Mouse (Mus musculus) liver, embryonic 14.5 days (tissue): ENCODE data around the gene Strip2. TPM values are rescaled to one million over a fixed set of nuclear protein-coding genes. Genes with fewer than 3 reads are reported as not detected.

ENCODE experiments used
- ATAC-seq: fragments of 200-750 bp; cut with Nextera tagmentation; 2 replicates; pipeline ENCODE4 v1.8.0; 2017; ENCODE audit warnings: moderate number of reproducible peaks, mild to moderate bottlenecking, moderate library complexity; ENCODE audit not compliant: insufficient read depth
- DNase-seq, 3 experiments: peaks; one replicate each; pipeline ENCODE4 v3.0.0-alpha.2; 2012 to 2013; ENCODE audit warnings: low read depth in 3 of 3, low spot score in 3 of 3
- H3K27ac ChIP-seq: fragments of 300-500 bp; sonication (generic); 2 replicates; pipeline ENCODE4 v1.5.1; 2014; ENCODE audit warnings: moderate library complexity, mild to moderate bottlenecking, control low read depth, inconsistent platforms
- H3K27me3 ChIP-seq: fragments of 300-500 bp; sonication (generic); 2 replicates; pipeline ENCODE4 v1.6.1; 2014; ENCODE audit warnings: mild to moderate bottlenecking, low read length, moderate library complexity; ENCODE audit not compliant: control insufficient read depth, insufficient read depth
- H3K36me3 ChIP-seq: fragments of 300-500 bp; sonication (generic); replicated peaks from 2 replicates; pipeline ENCODE4 v1.6.1; 2014; ENCODE audit warnings: low read depth; ENCODE audit not compliant: control insufficient read depth, insufficient read depth
- H3K4me1 ChIP-seq, 2 experiments: fragments of 200-500 bp in 1 of 2; fragments of 300-500 bp in 1 of 2; sonication (generic) in 1 of 2; replicated peaks; 2 replicates each; pipeline ENCODE4 v1.6.1; 2012 to 2014; ENCODE audit warnings: antibody characterized with exemption in 1 of 2, inconsistent platforms in 1 of 2, low read length in 1 of 2; ENCODE audit not compliant: control insufficient read depth in 2 of 2, insufficient read depth in 2 of 2
- H3K4me2 ChIP-seq: fragments of 300-500 bp; sonication (generic); 2 replicates; pipeline ENCODE4 v1.6.1; 2014; ENCODE audit warnings: low read depth, mild to moderate bottlenecking, control low read depth, moderate library complexity
- H3K4me3 ChIP-seq, 2 experiments: fragments of 200-500 bp in 1 of 2; fragments of 300-500 bp in 1 of 2; sonication (generic) in 1 of 2; 2 replicates each; pipeline ENCODE4 v1.5.1; 2012 to 2014; ENCODE audit warnings: low read depth in 2 of 2, low read length in 2 of 2, mild to moderate bottlenecking in 2 of 2, control low read depth in 1 of 2, inconsistent platforms in 1 of 2, moderate library complexity in 1 of 2; ENCODE audit not compliant: insufficient read depth in 1 of 2
- H3K9ac ChIP-seq: fragments of 300-500 bp; sonication (generic); replicated peaks from 2 replicates; pipeline ENCODE4 v1.6.1; 2014; ENCODE audit warnings: mild to moderate bottlenecking, control low read depth, moderate library complexity
- H3K9me3 ChIP-seq: fragments of 300-500 bp; sonication (generic); 2 replicates; pipeline ENCODE4 v1.6.1; 2016; ENCODE audit warnings: low read length, mixed read lengths; ENCODE audit not compliant: control insufficient read depth
- CTCF ChIP-seq: IDR thresholded peaks from 2 replicates; pipeline ENCODE4 v1.5.1; 2016; ENCODE audit warnings: antibody characterized with exemption, low read depth, control low read depth
- EP300 ChIP-seq: IDR thresholded peaks from 2 replicates; pipeline ENCODE4 v1.6.1; 2016; ENCODE audit warnings: antibody characterized with exemption, low read depth
- WGBS: fragments of 180-500 bp; shearing (Covaris S2); extraction: QIAGEN DNeasy Blood & Tissue Kit; methylation state at CpG from one replicate; pipeline ENCODE4 v1.1.7; 2014; ENCODE audit not compliant: insufficient replicate concordance; 5-methylcytosine and 5-hydroxymethylcytosine counted together
- polyA plus RNA-seq, 2 experiments: library from polyadenylated mRNA; depleted of rRNA in 1 of 2; stranded (reverse) in 1 of 2; unstranded in 1 of 2; fragments of >200 nt; fragmentation: Nextera tagmentation in 1 of 2; extraction: Ambion mirVana in 1 of 2; gene quantifications; 2 replicates each; pipeline versions ENCODE4 v1.2.1 to v1.2.3; 2012 to 2014

Strip2 gene
- polyA plus RNA-seq, 2 experiments = 0.41 to 0.42 TPM

DNA sequence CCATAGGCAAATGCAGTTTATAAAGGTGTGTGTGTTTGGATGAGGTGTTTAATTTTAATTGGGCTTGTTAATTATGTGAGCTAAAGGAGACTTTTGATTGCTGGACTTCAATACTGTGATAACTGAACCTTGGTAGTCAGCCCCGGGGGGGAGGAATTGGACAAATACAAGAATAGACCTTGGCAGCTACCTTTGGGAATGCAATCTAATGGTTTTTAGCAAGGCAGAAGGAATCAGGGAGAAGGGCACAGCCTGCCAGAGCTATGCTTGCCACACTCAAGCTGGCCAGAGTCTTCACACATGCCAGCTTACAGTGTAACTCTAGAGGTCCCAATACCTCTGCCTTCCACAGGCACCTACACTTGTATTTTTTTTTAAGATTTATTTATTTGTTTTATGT lies 18.9 kb downstream of the Strip2 start:
- H3K9ac ChIP-seq = no peak overlapping the region
- no peak overlapping the region for H3K4me2 ChIP-seq
- H3K4me1 ChIP-seq = no peaks in the 10 kb centered on the region
- no peak overlapping the region for H3K27ac ChIP-seq
- no peaks in the 10 kb centered on the region for H3K27me3 ChIP-seq
- DNase-seq (no peak), ATAC-seq (no peak)
- H3K4me3 ChIP-seq = no peak overlapping the region
- WGBS = 86% methylated on average over 1 of the region's 1 CpGs
- TF ChIP-seq CTCF (no peak), EP300 (no peak)
- H3K36me3 ChIP-seq = no peaks in the 10 kb centered on the region
- no peaks in the 10 kb centered on the region for H3K9me3 ChIP-seq

DNA sequence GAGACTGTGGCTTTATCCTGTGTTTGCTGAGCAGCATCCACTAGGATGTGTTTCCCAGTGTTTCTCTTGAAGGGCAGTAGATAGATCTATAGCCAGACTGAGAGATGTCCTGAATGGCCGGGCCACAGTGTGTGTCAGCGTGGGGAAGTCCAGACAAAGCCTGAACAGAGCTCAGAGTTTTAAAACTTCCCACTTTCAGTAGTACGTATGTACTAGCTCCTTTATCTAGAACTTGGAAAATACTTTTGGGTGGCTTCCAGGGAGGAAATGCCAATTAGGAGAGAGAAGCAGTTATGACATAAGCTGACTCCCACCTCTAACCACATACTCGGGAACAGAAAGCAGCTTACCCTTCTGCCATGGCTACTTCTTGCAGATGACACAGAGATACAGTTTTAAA lies 23.6 kb downstream of the Strip2 start:
- ATAC-seq (no peak), DNase-seq (no peak)
- no peak overlapping the region for H3K4me2 ChIP-seq
- H3K27ac ChIP-seq = no peak overlapping the region
- H3K9me3 ChIP-seq = no peaks in the 10 kb centered on the region
- no peaks in the 10 kb centered on the region for H3K4me1 ChIP-seq
- no peaks in the 10 kb centered on the region for H3K36me3 ChIP-seq
- no peak overlapping the region for H3K9ac ChIP-seq
- no peak overlapping the region for H3K4me3 ChIP-seq
- 58% methylated on average over 4 of the region's 4 CpGs for WGBS
- no peaks in the 10 kb centered on the region for H3K27me3 ChIP-seq
- TF ChIP-seq EP300 = no peak

DNA sequence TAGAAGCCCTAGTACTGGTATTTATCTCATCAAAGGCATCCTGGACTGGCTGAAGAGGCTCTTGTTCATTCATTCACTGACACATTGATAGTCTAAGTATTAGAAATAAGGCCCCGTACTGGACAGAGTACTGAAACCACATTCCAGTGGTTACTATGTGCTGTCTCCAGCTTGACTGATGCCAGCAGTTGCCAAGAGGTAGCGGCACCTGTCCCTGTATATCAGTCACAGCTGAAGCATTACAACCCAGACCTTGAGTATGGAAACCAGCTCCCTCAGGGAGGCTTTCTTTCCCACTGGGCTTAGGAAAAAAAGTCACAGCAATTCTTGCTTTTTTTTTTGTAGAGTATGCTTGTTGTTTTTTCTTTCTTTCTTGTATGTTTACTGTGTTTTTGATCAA lies 24.2 kb downstream of the Strip2 start:
- H3K9me3 ChIP-seq = no peaks in the 10 kb centered on the region
- no peaks in the 10 kb centered on the region for H3K4me1 ChIP-seq
- H3K27me3 ChIP-seq = no peaks in the 10 kb centered on the region
- no peak overlapping the region for H3K27ac ChIP-seq
- TF ChIP-seq CTCF = no peak
- TF ChIP-seq EP300 = no peak
- 66% methylated on average over 2 of the region's 2 CpGs for WGBS
- H3K4me2 ChIP-seq = no peak overlapping the region
- no peaks in the 10 kb centered on the region for H3K36me3 ChIP-seq
- DNase-seq (no peak), ATAC-seq (no peak)
- H3K4me3 ChIP-seq = no peak overlapping the region
- no peak overlapping the region for H3K9ac ChIP-seq

DNA sequence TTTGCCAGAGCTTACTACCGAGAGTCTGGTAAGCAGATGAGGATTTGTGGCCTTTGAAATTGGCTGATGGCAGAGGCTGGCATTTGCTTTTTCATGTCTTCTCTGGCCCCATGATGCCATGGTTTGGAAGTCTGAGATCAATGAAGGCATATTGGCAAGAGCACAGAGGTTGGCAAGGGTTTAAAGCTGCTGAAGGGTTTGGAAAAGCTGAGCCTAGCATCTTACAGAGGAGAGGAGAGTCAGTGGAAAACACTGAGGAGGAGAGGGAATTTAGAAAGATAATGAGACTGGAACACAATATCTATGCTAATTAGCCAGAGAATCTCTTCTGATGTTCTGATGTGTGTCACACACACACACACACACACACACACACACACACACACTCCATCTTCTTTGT lies 27.7 kb downstream of the Strip2 start:
- H3K27me3 ChIP-seq = no peaks in the 10 kb centered on the region
- H3K9me3 ChIP-seq = no peaks in the 10 kb centered on the region
- no peaks in the 10 kb centered on the region for H3K4me1 ChIP-seq
- DNase-seq (no peak), ATAC-seq (no peak)
- no peak overlapping the region for H3K27ac ChIP-seq
- no peak for TF ChIP-seq CTCF
- no peak for TF ChIP-seq EP300
- H3K9ac ChIP-seq = no peak overlapping the region
- H3K36me3 ChIP-seq = no peaks in the 10 kb centered on the region
- no peak overlapping the region for H3K4me3 ChIP-seq
- no peak overlapping the region for H3K4me2 ChIP-seq
- 63% methylated on average over 1 of the region's 1 CpGs for WGBS

- no peak overlapping the region for H3K4me2 ChIP-seq
- H3K9ac ChIP-seq = no peak overlapping the region
- H3K27me3 ChIP-seq = no peaks in the 10 kb centered on the region
- 62% methylated on average over 2 of the region's 2 CpGs for WGBS
- ATAC-seq (no peak), DNase-seq (no peak)
- H3K36me3 ChIP-seq = no peaks in the 10 kb centered on the region
- no peaks in the 10 kb centered on the region for H3K4me1 ChIP-seq
- TF ChIP-seq CTCF = no peak
- no peak for TF ChIP-seq EP300
- no peaks in the 10 kb centered on the region for H3K9me3 ChIP-seq
- H3K4me3 ChIP-seq = no peak overlapping the region
- no peak overlapping the region for H3K27ac ChIP-seq
These were observed 29.8 kb downstream of the Strip2 start for GRCm38 (mm10) chr6:29946568-29946967.
